Mouse (Mus musculus) adrenal gland, postnatal 14 days (tissue): ENCODE data around the gene Clca2. TPM values are rescaled to one million over a fixed set of nuclear protein-coding genes. Genes with fewer than 3 reads are reported as not detected.
"Not testable (repeated sequence)": the region's sequence is repeated elsewhere in the genome, so short reads cannot be mapped to it uniquely, and the experiment has no call there.

Experiments
- DNase-seq: peaks from one replicate; pipeline ENCODE4 v3.0.0; 2021; ENCODE audit warnings: mixed read lengths
- total RNA-seq: library from RNA; stranded (reverse); gene quantifications from 2 replicates; pipeline ENCODE4 v1.2.3, GENCODE M21; 2021

Gene Clca2
- total RNA-seq, 1 experiment from 2014 or later = 0.33 TPM

- no peak for DNase-seq
These were observed 13.1 kb downstream of the Clca2 start for GRCm38 (mm10) chr3:145086180-145086579.

- DNase-seq = no peak
These were observed 16.2 kb downstream of the Clca2 start for GRCm38 (mm10) chr3:145083081-145083480.

GRCm38 (mm10) chr3:145080904-145081303 is 18.3 kb downstream of the Clca2 start:
- DNase-seq = no peak

- DNase-seq = no peak
These were observed 20.8 kb downstream of the Clca2 start for GRCm38 (mm10) chr3:145078405-145078804.

GRCm38 (mm10) chr3:145072339-145072738 is 26.9 kb downstream of the Clca2 start:
- DNase-seq = no peak

GRCm38 (mm10) chr3:145068964-145069363 is 30.3 kb downstream of the Clca2 start:
- no peak for DNase-seq

- DNase-seq = not testable (repeated sequence)
These were observed 44.1 kb downstream of the Clca2 start for GRCm38 (mm10) chr3:145055138-145055537.

GRCm38 (mm10) chr3:145049820-145050219 is 49.4 kb downstream of the Clca2 start:
- DNase-seq = no peak

- DNase-seq = no peak
These were observed 60.4 kb downstream of the Clca2 start for GRCm38 (mm10) chr3:145038813-145039212.

GRCm38 (mm10) chr3:145032676-145033075 is 66.6 kb downstream of the Clca2 start, which contains the start of gene Clca1:
TSS of gene Clca1 (minus strand) at chr3:145032776.
- no peak for DNase-seq

GRCm38 (mm10) chr3:145028036-145028435 is 71.2 kb downstream of the Clca2 start:
- DNase-seq = no peak

GRCm38 (mm10) chr3:145026750-145027149 is 72.5 kb downstream of the Clca2 start:
- peak; percentile 52 for DNase-seq

Other genes with a start within 250 kb of the Clca2 start
- gene Clca4b, start 166.9 kb downstream of the Clca2 start, total RNA-seq = not detected in 2 replicates
- gene Clca4a, start 124.4 kb downstream of the Clca2 start, total RNA-seq = not detected in 2 replicates
- gene Clca1, start 66.7 kb downstream of the Clca2 start, total RNA-seq = not detected in 2 replicates
- 18.6 and 25.8 TPM in 2 replicates for gene Odf2l, start 19.1 kb upstream of the Clca2 start, total RNA-seq
- gene Col24a1, start 193.0 kb upstream of the Clca2 start, total RNA-seq = 0.37 and 0.41 TPM in 2 replicates